Mouse (Mus musculus) brain, embryonic 14.5 days (tissue): Measurements from ENCODE around the gene Nr2c2.

Experiments used
- CTCF ChIP-seq: fragments of 200-500 bp; IDR thresholded peaks from 2 replicates; pipeline ENCODE4 v1.5.1; 2012; ENCODE audit warnings: inconsistent platforms, mild to moderate bottlenecking, moderate library complexity, borderline replicate concordance; ENCODE audit not compliant: insufficient read depth, insufficient read length; ENCODE audit errors: extremely low read depth
- POLR2A ChIP-seq: fragments of 200-500 bp; IDR thresholded peaks from 2 replicates; pipeline ENCODE4 v1.6.1; 2012; ENCODE audit warnings: mild to moderate bottlenecking, inconsistent platforms, borderline replicate concordance; ENCODE audit not compliant: poor library complexity, insufficient read depth, insufficient read length, severe bottlenecking; ENCODE audit errors: extremely low read depth

- no peak for TF ChIP-seq CTCF
- no peak for TF ChIP-seq POLR2A
Measured at GRCm38 (mm10) chr6:92133617-92134016, 42.4 kb downstream of the Nr2c2 start.
